Mouse (Mus musculus): ENCODE data around the gene Rftn1. TPM values are rescaled to one million over a fixed set of nuclear protein-coding genes. Genes with fewer than 3 reads are reported as not detected.

The Rftn1 gene
- polyA plus RNA-seq, 1 experiment from 2014 or later = 11.9 TPM

GRCm38 (mm10) chr17:50160904-50161805 is 29.3 kb downstream of the Rftn1 start:
- WGBS = 79% methylated on average over 20 of the region's 20 CpGs
- Histone ChIP-seq H3K4me1 (ENCODE audit: control insufficient read depth, insufficient read depth, low read length) (no peaks in the 10 kb centered on the region), H3K27ac (ENCODE audit: low read depth, low read length) (no peak overlapping the region), H3K4me2 (replicated peaks; ENCODE audit: low read depth, low read length) (no peak overlapping the region), H3K9ac (ENCODE audit: low read depth, low read length) (no peak overlapping the region), H3K36me3 (ENCODE audit: control insufficient read depth, insufficient read depth, low read length) (no peaks in the 10 kb centered on the region), H3K4me3 (ENCODE audit: low read length) (no peak overlapping the region), H3K27me3 (ENCODE audit: control insufficient read depth, insufficient read depth, low read length) (no peaks in the 10 kb centered on the region), H3K9me3 (ENCODE audit: control insufficient read depth, low read length) (peaks cover 5% of the 10 kb centered on the region; the same call in 1 of the 2 replicates)
- ATAC-seq (ENCODE audit: low FRiP score, low TSS enrichment) = no peak

GRCm38 (mm10) chr17:50160357-50160756 is 30.1 kb downstream of the Rftn1 start:
- H3K36me3 ChIP-seq (ENCODE audit: control insufficient read depth, insufficient read depth, low read length) = no peaks in the 10 kb centered on the region
- H3K4me3 ChIP-seq (ENCODE audit: low read length) = no peak overlapping the region
- no peaks in the 10 kb centered on the region for H3K27me3 ChIP-seq (ENCODE audit: control insufficient read depth, insufficient read depth, low read length)
- 80% methylated on average over 6 of the region's 6 CpGs for WGBS
- no peak overlapping the region for H3K27ac ChIP-seq (ENCODE audit: low read depth, low read length)
- H3K9me3 ChIP-seq (ENCODE audit: control insufficient read depth, low read length) = peaks cover 5% of the 10 kb centered on the region; the same call in 1 of the 2 replicates
- H3K4me1 ChIP-seq (ENCODE audit: control insufficient read depth, insufficient read depth, low read length) = no peaks in the 10 kb centered on the region
- H3K9ac ChIP-seq (ENCODE audit: low read depth, low read length) = no peak overlapping the region
- H3K4me2 ChIP-seq (replicated peaks; ENCODE audit: low read depth, low read length) = no peak overlapping the region
- no peak for ATAC-seq (ENCODE audit: low FRiP score, low TSS enrichment)

GRCm38 (mm10) chr17:50159816-50160215 is 30.7 kb downstream of the Rftn1 start:
- Histone ChIP-seq H3K4me2 (replicated peaks; ENCODE audit: low read depth, low read length) (no peak overlapping the region), H3K4me1 (ENCODE audit: control insufficient read depth, insufficient read depth, low read length) (no peaks in the 10 kb centered on the region), H3K9ac (ENCODE audit: low read depth, low read length) (no peak overlapping the region), H3K9me3 (ENCODE audit: control insufficient read depth, low read length) (peaks cover 2% of the 10 kb centered on the region; the same call in 1 of the 2 replicates), H3K27ac (ENCODE audit: low read depth, low read length) (no peak overlapping the region), H3K27me3 (ENCODE audit: control insufficient read depth, insufficient read depth, low read length) (no peaks in the 10 kb centered on the region), H3K4me3 (ENCODE audit: low read length) (no peak overlapping the region), H3K36me3 (ENCODE audit: control insufficient read depth, insufficient read depth, low read length) (no peaks in the 10 kb centered on the region)
- no peak for ATAC-seq (ENCODE audit: low FRiP score, low TSS enrichment)
- WGBS = 94% methylated on average over 6 of the region's 6 CpGs

- Histone ChIP-seq H3K9ac (ENCODE audit: low read depth, low read length) (no peak overlapping the region), H3K4me3 (ENCODE audit: low read length) (no peak overlapping the region), H3K27me3 (ENCODE audit: control insufficient read depth, insufficient read depth, low read length) (no peaks in the 10 kb centered on the region), H3K4me1 (ENCODE audit: control insufficient read depth, insufficient read depth, low read length) (no peaks in the 10 kb centered on the region), H3K27ac (ENCODE audit: low read depth, low read length) (no peak overlapping the region), H3K9me3 (ENCODE audit: control insufficient read depth, low read length) (no peaks in the 10 kb centered on the region), H3K4me2 (replicated peaks; ENCODE audit: low read depth, low read length) (no peak overlapping the region), H3K36me3 (ENCODE audit: control insufficient read depth, insufficient read depth, low read length) (no peaks in the 10 kb centered on the region)
- 84% methylated on average over 6 of the region's 6 CpGs for WGBS
- no peak for ATAC-seq (ENCODE audit: low FRiP score, low TSS enrichment)
These were observed 31.9 kb downstream of the Rftn1 start for GRCm38 (mm10) chr17:50158565-50158964.

- no peaks in the 10 kb centered on the region for H3K36me3 ChIP-seq (ENCODE audit: control insufficient read depth, insufficient read depth, low read length)
- no peak overlapping the region for H3K4me3 ChIP-seq (ENCODE audit: low read length)
- H3K9me3 ChIP-seq (ENCODE audit: control insufficient read depth, low read length) = no peaks in the 10 kb centered on the region
- no peak overlapping the region for H3K27ac ChIP-seq (ENCODE audit: low read depth, low read length)
- no peak for ATAC-seq (ENCODE audit: low FRiP score, low TSS enrichment)
- H3K4me2 ChIP-seq (replicated peaks; ENCODE audit: low read depth, low read length) = no peak overlapping the region
- 87% methylated on average over 15 of the region's 15 CpGs for WGBS
- H3K4me1 ChIP-seq (ENCODE audit: control insufficient read depth, insufficient read depth, low read length) = no peaks in the 10 kb centered on the region
- no peak overlapping the region for H3K9ac ChIP-seq (ENCODE audit: low read depth, low read length)
- no peaks in the 10 kb centered on the region for H3K27me3 ChIP-seq (ENCODE audit: control insufficient read depth, insufficient read depth, low read length)
These were observed 33.0 kb downstream of the Rftn1 start for GRCm38 (mm10) chr17:50157190-50158150.

GRCm38 (mm10) chr17:50152085-50152484 is 38.4 kb downstream of the Rftn1 start:
- Histone ChIP-seq H3K4me2 (replicated peaks; ENCODE audit: low read depth, low read length) (no peak overlapping the region), H3K27me3 (ENCODE audit: control insufficient read depth, insufficient read depth, low read length) (no peaks in the 10 kb centered on the region), H3K27ac (ENCODE audit: low read depth, low read length) (no peak overlapping the region), H3K9ac (ENCODE audit: low read depth, low read length) (no peak overlapping the region), H3K4me3 (ENCODE audit: low read length) (no peak overlapping the region), H3K36me3 (ENCODE audit: control insufficient read depth, insufficient read depth, low read length) (no peaks in the 10 kb centered on the region), H3K4me1 (ENCODE audit: control insufficient read depth, insufficient read depth, low read length) (no peaks in the 10 kb centered on the region), H3K9me3 (ENCODE audit: control insufficient read depth, low read length) (no peaks in the 10 kb centered on the region)
- 88% methylated on average over 5 of the region's 5 CpGs for WGBS
- ATAC-seq (ENCODE audit: low FRiP score, low TSS enrichment) = no peak

DNA sequence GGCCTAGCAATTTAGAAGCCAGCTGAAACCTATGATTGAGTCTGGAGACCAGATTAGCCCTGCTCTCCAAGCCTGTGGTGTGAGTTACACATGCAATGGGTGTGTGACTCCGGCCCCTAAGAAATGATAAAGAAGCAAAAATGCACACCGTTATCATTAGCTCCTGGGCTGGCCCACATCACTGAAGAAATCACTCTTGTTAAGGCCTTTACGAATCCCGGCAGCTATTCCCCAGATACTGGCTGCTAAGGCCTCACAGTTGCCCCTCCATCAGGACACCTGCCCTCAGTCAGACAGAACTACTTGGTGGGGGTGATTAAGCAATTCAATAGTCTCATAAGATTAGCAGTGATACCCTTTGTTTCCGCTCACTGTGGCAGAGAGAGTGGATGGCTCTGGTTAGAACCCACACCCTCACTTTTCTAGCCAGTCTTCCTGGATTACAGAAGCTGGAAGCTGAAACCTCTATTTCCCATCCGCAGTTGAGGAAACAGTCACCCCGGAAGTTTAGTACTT is 39.2 kb downstream of the Rftn1 start:
- Histone ChIP-seq H3K27me3 (ENCODE audit: control insufficient read depth, insufficient read depth, low read length) (no peaks in the 10 kb centered on the region), H3K4me3 (ENCODE audit: low read length) (no peak overlapping the region), H3K27ac (ENCODE audit: low read depth, low read length) (no peak overlapping the region), H3K9me3 (ENCODE audit: control insufficient read depth, low read length) (no peaks in the 10 kb centered on the region), H3K36me3 (ENCODE audit: control insufficient read depth, insufficient read depth, low read length) (no peaks in the 10 kb centered on the region), H3K4me1 (ENCODE audit: control insufficient read depth, insufficient read depth, low read length) (no peaks in the 10 kb centered on the region), H3K4me2 (replicated peaks; ENCODE audit: low read depth, low read length) (no peak overlapping the region), H3K9ac (ENCODE audit: low read depth, low read length) (no peak overlapping the region)
- ATAC-seq (ENCODE audit: low FRiP score, low TSS enrichment) = no peak
- WGBS = 86% methylated on average over 7 of the region's 7 CpGs

DNA sequence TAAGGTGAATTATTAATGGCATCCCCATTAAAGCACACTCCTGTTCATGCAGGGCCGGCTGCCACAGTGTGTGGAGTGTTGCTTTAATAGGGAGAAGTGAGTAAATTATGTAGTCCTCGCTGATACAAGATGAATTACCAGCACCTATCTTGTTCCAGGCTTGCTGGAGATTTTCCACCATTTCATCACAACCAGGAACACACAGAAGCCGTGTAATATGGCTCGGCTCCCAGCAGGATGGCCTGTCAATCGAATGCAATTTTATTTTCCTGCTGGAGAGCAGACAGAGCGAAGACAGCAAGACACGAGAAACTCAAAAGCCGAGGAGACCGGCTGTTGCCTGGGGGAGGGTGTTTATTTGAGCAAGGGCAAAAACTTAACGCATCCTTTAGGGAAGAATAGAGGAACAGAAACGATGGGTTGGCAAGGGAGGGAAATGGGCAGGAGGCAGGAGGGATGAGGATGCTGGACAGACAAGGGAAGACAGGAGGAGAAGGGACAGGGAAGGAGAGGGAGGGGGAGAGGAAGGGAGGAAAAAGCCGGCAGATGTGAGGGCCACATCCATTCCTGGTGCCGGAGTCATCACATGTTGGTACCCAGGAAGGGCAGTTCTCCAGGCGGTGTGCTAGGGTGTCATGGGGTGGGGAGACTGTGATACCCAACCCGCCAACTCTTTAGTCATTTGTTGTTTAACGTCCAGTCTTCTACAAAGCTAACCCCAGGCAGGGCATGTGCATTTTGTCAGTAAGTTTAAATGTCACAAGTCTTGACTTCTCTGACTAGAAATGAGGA is 39.9 kb downstream of the Rftn1 start:
- H3K4me2 ChIP-seq (replicated peaks; ENCODE audit: low read depth, low read length) = no peak overlapping the region
- no peaks in the 10 kb centered on the region for H3K9me3 ChIP-seq (ENCODE audit: control insufficient read depth, low read length)
- no peak overlapping the region for H3K9ac ChIP-seq (ENCODE audit: low read depth, low read length)
- no peak for ATAC-seq (ENCODE audit: low FRiP score, low TSS enrichment)
- H3K4me1 ChIP-seq (ENCODE audit: control insufficient read depth, insufficient read depth, low read length) = no peaks in the 10 kb centered on the region
- 56% methylated on average over 16 of the region's 16 CpGs for WGBS
- H3K27me3 ChIP-seq (ENCODE audit: control insufficient read depth, insufficient read depth, low read length) = no peaks in the 10 kb centered on the region
- no peaks in the 10 kb centered on the region for H3K36me3 ChIP-seq (ENCODE audit: control insufficient read depth, insufficient read depth, low read length)
- no peak overlapping the region for H3K27ac ChIP-seq (ENCODE audit: low read depth, low read length)
- no peak overlapping the region for H3K4me3 ChIP-seq (ENCODE audit: low read length)
